Mouse (Mus musculus): ENCODE measurements around the gene Psd.

The Psd gene

GRCm38 (mm10) chr19:46305432-46306267 lies 21.3 kb downstream of the Psd start:
- peak; percentile 86 to 88 for DNase-seq (ENCODE audit: low spot score in 2 of 2)

DNA sequence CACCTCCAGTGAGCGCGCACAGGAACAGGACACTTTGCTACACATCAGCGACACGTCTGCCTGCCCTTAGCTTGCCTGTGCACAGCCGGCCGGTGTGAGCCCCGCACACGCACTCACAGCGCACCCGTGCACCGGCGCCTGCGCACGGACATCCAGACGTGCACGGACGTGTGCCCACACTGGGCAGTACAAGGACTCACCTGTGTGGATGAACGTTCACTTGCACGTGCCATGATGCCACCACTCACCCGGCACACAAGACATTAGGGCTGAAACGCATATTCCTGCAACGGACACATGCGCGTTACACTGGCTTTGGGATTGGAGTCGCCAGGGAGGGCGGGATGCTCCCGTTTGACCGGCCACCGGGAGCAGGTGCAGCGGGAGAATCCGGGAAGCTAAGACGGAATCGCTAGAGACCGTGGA lies 22.0 kb downstream of the Psd start:
- DNase-seq (ENCODE audit: low spot score in 2 of 2): no peak

- peak; percentile 92 to 96 for DNase-seq (ENCODE audit: low spot score in 2 of 2)
Observed at GRCm38 (mm10) chr19:46304216-46304841, 22.6 kb downstream of the Psd start, which contains the start of gene Nfkb2. Gene Nfkb2 (plus strand): TSS chr19:46304320.

- no peak for DNase-seq (ENCODE audit: low spot score in 2 of 2)
Observed at GRCm38 (mm10) chr19:46303251-46304215, 23.4 kb downstream of the Psd start.

- no peak for DNase-seq (ENCODE audit: low spot score in 2 of 2)
Observed at GRCm38 (mm10) chr19:46302551-46302950, 24.4 kb downstream of the Psd start.

DNA sequence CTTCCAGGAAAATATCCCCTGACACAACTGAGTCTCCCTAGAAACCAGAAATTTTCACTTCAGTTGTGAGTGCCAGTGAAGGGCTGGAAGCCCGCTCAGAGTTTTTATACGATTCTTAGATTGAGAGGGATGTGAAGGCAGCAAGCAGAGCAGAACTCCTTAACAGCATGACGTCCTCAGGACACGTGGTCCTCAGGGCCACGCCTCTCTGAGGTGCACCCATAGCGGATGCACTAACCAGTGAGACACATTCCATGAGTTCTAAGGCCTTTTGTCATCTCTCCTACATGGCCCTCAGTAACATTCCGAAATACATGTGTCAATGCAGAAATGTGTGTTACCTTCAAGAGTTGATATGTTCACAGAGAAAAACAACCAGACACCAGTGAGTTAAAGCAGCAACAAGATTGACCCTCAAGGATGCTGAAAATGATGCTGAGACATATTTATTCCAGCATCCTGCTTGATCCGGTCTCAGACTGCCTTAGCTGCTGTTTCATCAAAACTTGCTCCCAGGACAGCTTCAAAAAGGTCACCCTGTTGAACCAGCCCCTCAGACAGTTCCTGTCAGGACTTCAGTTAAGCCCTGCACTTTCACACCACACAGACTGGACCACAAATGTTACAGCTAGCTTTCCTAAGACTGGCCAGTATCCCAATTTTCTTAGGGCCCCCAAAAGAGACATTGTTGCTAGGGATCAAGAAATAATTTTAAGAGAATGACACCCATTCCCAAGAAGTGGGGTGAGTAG lies 26.5 kb downstream of the Psd start:
- no peak for DNase-seq (ENCODE audit: low spot score in 2 of 2)

GRCm38 (mm10) chr19:46296938-46297337 lies 30.0 kb downstream of the Psd start:
- no peak for DNase-seq (ENCODE audit: low spot score in 2 of 2)

DNA sequence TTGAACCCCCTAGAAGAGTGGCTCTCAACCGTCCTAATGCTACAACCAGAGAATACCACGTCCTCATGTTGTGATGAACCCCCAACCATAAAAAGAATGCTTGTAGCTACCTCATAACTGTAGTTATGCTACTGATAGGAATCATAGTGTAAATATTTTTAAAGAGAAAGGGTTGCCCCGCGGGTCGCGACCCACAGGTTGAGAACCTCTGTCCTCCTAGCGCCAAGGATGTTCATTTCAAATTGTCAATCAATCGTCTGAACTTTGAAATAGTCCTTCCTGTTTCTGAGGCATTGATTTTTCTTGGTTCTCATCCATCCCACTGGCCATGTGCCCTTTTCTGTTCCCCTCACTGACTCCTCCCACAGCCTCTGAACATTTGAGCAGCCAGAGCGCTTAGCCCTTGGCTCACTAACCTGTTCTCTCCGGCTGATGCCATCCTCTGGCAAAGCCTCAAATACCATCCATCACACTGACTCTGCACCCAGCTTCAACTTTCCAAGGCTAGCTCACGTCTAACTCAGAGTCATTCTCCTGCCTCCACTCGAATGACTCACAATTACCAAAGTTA lies 36.3 kb downstream of the Psd start:
- DNase-seq (ENCODE audit: low spot score in 2 of 2): no peak

DNA sequence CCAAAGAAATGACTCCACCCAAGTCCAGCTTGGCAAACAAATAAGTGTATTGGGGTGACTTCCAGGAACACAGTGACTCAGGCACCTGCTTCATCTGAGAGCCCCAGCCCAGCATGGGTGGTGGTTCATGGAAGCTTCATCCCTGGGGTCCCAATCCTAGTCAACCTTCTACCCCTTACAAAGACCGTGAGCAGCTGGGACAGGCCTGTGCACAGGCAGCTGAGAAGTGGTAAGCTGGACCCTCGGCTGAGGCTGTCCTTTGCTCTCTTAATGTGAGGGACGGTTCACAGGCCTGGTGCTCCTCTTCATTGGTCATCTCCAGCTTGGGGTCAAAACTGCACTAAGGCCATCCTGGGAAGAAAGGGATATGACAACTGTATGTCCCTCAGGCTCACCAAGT lies 39.4 kb downstream of the Psd start:
- no peak for DNase-seq (ENCODE audit: low spot score in 2 of 2)

GRCm38 (mm10) chr19:46286926-46287325 lies 40.0 kb downstream of the Psd start:
- no peak for DNase-seq (ENCODE audit: low spot score in 2 of 2)

- DNase-seq (ENCODE audit: low spot score in 2 of 2): no peak
Observed at GRCm38 (mm10) chr19:46286047-46286446, 40.9 kb downstream of the Psd start.

GRCm38 (mm10) chr19:46285631-46286030 lies 41.3 kb downstream of the Psd start:
- DNase-seq (ENCODE audit: low spot score in 2 of 2): no peak

DNA sequence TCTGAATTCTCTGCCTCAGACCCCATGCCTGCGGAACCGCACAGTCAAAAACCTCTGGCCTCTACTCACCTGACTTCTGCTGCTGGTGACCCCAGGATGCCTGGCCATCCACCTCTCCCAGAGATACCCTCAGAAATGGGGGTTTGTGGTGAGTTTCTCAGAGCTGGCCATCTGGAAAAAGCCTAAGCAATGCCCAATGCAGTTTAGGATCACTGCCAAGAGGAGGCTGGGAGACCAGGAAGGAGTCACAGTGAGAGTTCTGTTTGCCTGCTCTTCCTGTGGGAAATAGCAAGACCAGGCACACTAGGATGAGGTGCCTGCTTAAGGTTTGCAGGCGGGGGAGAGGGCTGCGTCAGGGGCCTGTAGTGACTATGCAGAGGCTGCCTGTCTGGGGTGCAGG lies 42.3 kb downstream of the Psd start:
- DNase-seq (ENCODE audit: low spot score in 2 of 2): no peak

- no peak for DNase-seq (ENCODE audit: low spot score in 2 of 2)
Observed at GRCm38 (mm10) chr19:46282081-46282849, 44.7 kb downstream of the Psd start.

GRCm38 (mm10) chr19:46275307-46275706 lies 51.6 kb downstream of the Psd start:
- DNase-seq (ENCODE audit: low spot score in 2 of 2): no peak

GRCm38 (mm10) chr19:46264762-46265161 lies 62.2 kb downstream of the Psd start:
- DNase-seq (ENCODE audit: low spot score in 2 of 2): no peak
